In genomic region chr1:169046791-169047525, GRCm38 (mm10) we compare ENCODE assay signal across 11 mouse cellular contexts.
"Had no signal": no experiment of that assay in that cellular context is flagged by ENCODE, and none has a peak within 500 bp of the region (broad histone marks: within the 10 kb centered on the region; RNA-seq: fewer than 3 reads in every experiment).

No protein-coding gene starts in this region.

- H3K4me1 ChIP-seq: limb, embryonic 13.5 days had no signal

- H3K27ac ChIP-seq: limb, embryonic 13.5 days; liver, embryonic 14.5 days; midbrain, embryonic 10.5 days; stomach, embryonic 15.5 days had no signal

- H3K9me3 ChIP-seq: limb, embryonic 13.5 days; midbrain, embryonic 10.5 days; stomach, embryonic 15.5 days had no signal

- ATAC-seq: midbrain, embryonic 16.5 days had no signal

- H3K4me2 ChIP-seq: limb, embryonic 13.5 days; stomach, embryonic 15.5 days had no signal

- H3K27me3 ChIP-seq: limb, embryonic 13.5 days; stomach, embryonic 15.5 days had no signal

- DNase-seq: kidney, postnatal 14 days; left cerebral cortex, postnatal 4 days; lung, adult 18-20 months; right cerebral cortex, postnatal 14 days; thymus, adult 2 months; thymus, postnatal 36 days had no signal

- H3K9ac ChIP-seq: limb, embryonic 13.5 days; liver, embryonic 14.5 days; stomach, embryonic 15.5 days had no signal

- H3K4me3 ChIP-seq: limb, embryonic 13.5 days; midbrain, embryonic 10.5 days; stomach, embryonic 15.5 days had no signal

- H3K36me3 ChIP-seq: limb, embryonic 13.5 days; midbrain, embryonic 10.5 days; stomach, embryonic 15.5 days had no signal
